Mouse (Mus musculus) forebrain, embryonic 16.5 days (tissue): ENCODE data around the gene Glo1. TPM values are rescaled to one million over a fixed set of nuclear protein-coding genes. Genes with fewer than 3 reads are reported as not detected.

Experiments used
- ATAC-seq: fragments of 200-750 bp; cut with Nextera tagmentation; 2 replicates; pipeline ENCODE4 v1.8.0; 2017; ENCODE audit warnings: mild to moderate bottlenecking, moderate library complexity
- H3K27ac ChIP-seq: fragments of 300-500 bp; sonication (generic); 2 replicates; pipeline ENCODE4 v1.5.1; 2014; ENCODE audit warnings: low read length, control low read depth
- H3K27me3 ChIP-seq: fragments of 300-500 bp; sonication (generic); replicated peaks from 2 replicates; pipeline ENCODE4 v1.6.1; 2014; ENCODE audit warnings: low read length; ENCODE audit not compliant: control insufficient read depth, insufficient read depth
- H3K36me3 ChIP-seq: fragments of 300-500 bp; sonication (generic); 2 replicates; pipeline ENCODE4 v1.6.1; 2014; ENCODE audit not compliant: control insufficient read depth, insufficient read depth
- H3K4me1 ChIP-seq: fragments of 300-500 bp; sonication (generic); replicated peaks from 2 replicates; pipeline ENCODE4 v1.6.1; 2014; ENCODE audit warnings: low read length; ENCODE audit not compliant: control insufficient read depth, insufficient read depth
- H3K4me2 ChIP-seq: fragments of 300-500 bp; sonication (generic); 2 replicates; pipeline ENCODE4 v1.6.1; 2014; ENCODE audit warnings: mild to moderate bottlenecking, low read length, control low read depth
- H3K4me3 ChIP-seq: fragments of 300-500 bp; sonication (generic); replicated peaks from 2 replicates; pipeline ENCODE4 v1.5.1; 2014; ENCODE audit warnings: mild to moderate bottlenecking, low read length, control low read depth
- H3K9ac ChIP-seq: fragments of 300-500 bp; sonication (generic); replicated peaks from 2 replicates; pipeline ENCODE4 v1.6.1; 2014; ENCODE audit warnings: low read depth, low read length, control low read depth
- H3K9me3 ChIP-seq: fragments of 300-500 bp; sonication (generic); 2 replicates; pipeline ENCODE4 v1.6.1; 2016; ENCODE audit warnings: low read length; ENCODE audit not compliant: control insufficient read depth
- WGBS: fragments of 180-500 bp; shearing (Covaris S2); extraction: QIAGEN DNeasy Blood & Tissue Kit; methylation state at CpG from one replicate; pipeline ENCODE4 v1.1.7; 2014; 5-methylcytosine and 5-hydroxymethylcytosine counted together
- polyA plus RNA-seq: library from polyadenylated mRNA; unstranded; fragments of >200 nt; fragmentation: Nextera tagmentation; extraction: Ambion mirVana; gene quantifications from 2 replicates; pipeline ENCODE4 v1.2.1, GENCODE M21; 2015

Glo1 gene
- polyA plus RNA-seq, 1 experiment from 2014 or later = 156 TPM

DNA sequence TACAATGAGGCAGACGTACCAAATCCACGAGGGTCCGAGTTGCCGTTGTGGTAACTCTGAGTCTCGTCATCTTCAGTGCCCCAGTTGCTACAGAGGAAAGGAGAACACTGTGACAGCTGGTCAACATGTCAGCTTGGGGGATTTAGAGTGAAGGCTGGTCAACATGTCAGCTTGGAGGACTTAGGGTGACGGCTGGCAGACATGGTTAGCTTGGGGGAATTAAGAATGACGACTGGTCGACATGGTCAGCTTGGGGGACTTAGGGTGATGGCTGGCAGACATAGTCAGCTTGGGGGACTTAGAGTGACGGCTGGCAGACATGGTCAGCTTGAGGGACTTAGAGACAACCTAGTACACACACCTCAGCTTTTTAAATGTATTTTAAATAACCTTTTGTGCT is 28.9 kb downstream of the Glo1 start:
- Histone ChIP-seq H3K4me1 (no peaks in the 10 kb centered on the region), H3K27me3 (no peaks in the 10 kb centered on the region), H3K9ac (no peak overlapping the region), H3K27ac (no peak overlapping the region), H3K36me3 (peaks cover 18% of the 10 kb centered on the region), H3K9me3 (no peaks in the 10 kb centered on the region), H3K4me2 (no peak overlapping the region), H3K4me3 (no peak overlapping the region)
- 95% methylated on average over 9 of the region's 9 CpGs for WGBS
- no peak for ATAC-seq

DNA sequence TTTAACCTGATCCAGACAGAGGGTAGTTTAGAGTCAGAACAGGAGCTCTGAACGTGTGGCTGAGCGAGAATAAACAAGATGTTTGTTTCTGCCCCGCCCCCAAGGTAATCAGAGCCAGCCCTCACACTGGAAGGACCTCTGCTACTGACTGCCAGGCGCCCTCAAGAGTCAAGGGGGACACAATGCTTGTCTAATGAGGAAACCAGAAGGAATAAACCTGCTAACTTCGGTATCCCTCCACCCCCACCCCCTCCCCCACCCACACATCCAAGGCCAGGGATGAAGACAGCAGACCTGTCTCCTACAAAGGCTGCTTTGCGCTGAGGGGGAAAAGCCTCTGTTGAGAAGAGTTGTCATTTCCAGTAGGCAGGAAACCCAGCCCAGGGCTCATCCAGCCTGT is 31.8 kb downstream of the Glo1 start:
- no peak for ATAC-seq
- Histone ChIP-seq H3K4me2 (no peak overlapping the region), H3K36me3 (peaks cover 12% of the 10 kb centered on the region), H3K27ac (no peak overlapping the region), H3K4me1 (peaks cover 4% of the 10 kb centered on the region; the same call in 1 of the 2 replicates), H3K9me3 (no peaks in the 10 kb centered on the region), H3K4me3 (no peak overlapping the region), H3K9ac (no peak overlapping the region), H3K27me3 (no peaks in the 10 kb centered on the region)
- WGBS = 56% methylated on average over 6 of the region's 6 CpGs

DNA sequence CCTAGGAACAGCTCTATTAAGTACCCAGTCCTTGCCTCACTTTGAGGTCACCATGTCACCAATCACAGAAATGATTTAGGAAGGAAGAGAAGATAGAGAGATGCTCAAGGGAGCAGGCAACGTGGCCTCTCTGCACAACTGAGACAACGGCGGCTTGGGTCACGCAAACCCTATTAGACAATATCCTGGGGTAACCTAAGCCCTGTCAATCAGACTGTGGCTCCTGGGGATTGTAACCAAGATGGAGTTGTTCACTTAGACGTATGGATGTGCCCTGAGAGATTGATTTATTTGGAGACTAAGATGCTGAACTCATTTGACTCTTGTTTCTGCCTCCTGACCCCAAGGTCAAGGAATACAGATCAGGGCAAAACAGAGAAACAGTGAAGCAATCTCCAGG is 32.3 kb downstream of the Glo1 start:
- Histone ChIP-seq H3K36me3 (peaks cover 12% of the 10 kb centered on the region), H3K27ac (no peak overlapping the region), H3K4me1 (peaks cover 4% of the 10 kb centered on the region; the same call in 1 of the 2 replicates)

DNA sequence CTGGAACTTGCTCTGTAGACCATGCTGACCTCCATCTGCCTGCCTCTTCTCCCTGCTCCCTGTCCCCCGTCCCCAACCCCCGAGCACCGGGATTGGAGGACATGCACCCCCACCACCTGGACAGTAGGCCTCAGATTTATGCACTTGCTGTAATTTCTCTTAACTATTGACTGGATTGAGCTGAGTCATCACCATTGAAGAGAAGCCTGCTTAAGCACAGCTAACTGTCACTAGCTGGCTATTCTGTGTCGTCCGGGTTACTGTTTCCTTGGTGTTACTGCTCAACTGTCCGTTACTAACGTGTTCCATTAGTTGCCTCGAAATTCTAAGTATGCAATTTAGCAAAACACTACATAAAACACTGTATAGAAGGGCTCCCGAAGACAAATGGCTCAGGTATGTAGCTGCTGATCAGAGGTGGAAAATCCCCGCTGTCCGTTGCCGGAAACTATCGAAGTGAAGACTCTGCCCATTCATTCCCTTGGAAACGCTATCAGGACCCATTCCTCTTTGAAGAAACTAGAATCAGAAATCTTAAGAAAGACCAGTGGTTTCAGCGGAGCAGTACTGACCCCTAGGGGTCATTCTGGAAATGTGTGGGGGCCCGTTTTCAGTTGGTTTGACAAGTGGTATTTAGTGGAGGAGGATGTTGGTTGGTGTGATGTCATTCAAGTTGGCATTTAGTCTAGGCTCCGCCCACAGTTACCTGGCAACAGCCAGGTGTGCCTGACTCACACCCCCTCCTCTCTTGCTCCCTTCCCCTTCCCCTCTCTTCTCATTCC is 36.1 kb downstream of the Glo1 start:
- no peak overlapping the region for H3K9ac ChIP-seq
- peaks cover 2% of the 10 kb centered on the region; the same call in 1 of the 2 replicates for H3K36me3 ChIP-seq
- no peaks in the 10 kb centered on the region for H3K27me3 ChIP-seq
- no peaks in the 10 kb centered on the region for H3K9me3 ChIP-seq
- H3K4me2 ChIP-seq = no peak overlapping the region
- no peak overlapping the region for H3K27ac ChIP-seq
- peaks cover 4% of the 10 kb centered on the region; the same call in 1 of the 2 replicates for H3K4me1 ChIP-seq
- WGBS = 37% methylated on average over 17 of the region's 17 CpGs
- H3K4me3 ChIP-seq = no peak overlapping the region
- ATAC-seq = no peak

More for the DNA sequence above, 32.3 kb downstream of the Glo1 start:
- no peak overlapping the region for H3K9ac ChIP-seq
- H3K4me3 ChIP-seq = no peak overlapping the region
- no peaks in the 10 kb centered on the region for H3K9me3 ChIP-seq
- H3K4me2 ChIP-seq = no peak overlapping the region
- H3K27me3 ChIP-seq = no peaks in the 10 kb centered on the region
- no peak for ATAC-seq
- 40% methylated on average over 5 of the region's 5 CpGs for WGBS

DNA sequence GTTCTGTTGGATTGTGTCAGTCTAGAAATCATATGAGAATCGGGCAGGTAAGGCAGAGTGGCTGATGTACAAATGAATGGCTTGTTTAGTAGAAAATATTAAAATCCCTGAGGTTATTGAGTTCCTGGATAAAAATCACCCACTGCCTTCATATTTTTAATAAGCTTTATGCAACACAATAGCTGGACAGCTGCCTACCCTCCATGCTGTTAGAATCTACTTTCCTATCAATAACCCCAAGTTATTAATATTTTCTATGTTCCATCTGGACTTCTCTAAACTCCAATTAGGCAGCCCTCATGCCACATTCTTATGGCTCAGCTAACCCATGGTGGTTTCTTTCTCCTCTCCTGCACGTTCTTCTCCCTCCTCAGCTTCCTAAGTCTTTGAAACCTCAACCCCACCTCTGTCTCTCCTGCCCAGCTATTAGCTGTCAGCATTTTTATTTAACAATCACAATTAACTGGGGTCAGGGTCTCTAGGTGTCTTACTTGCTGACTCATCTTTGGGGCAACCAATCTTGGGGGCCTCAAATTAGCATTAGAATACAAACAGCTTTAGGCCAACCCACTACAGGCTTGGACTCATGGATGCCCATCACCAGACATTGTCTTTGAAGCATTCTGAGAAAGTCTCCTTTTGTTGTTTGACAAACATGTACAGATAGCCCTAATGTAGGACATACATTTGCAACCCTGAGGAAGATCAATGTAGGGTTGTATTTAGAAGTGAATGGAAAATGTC is 43.2 kb downstream of the Glo1 start:
- Histone ChIP-seq H3K4me2 (no peak overlapping the region), H3K4me1 (no peaks in the 10 kb centered on the region), H3K9me3 (no peaks in the 10 kb centered on the region), H3K27ac (no peak overlapping the region), H3K4me3 (no peak overlapping the region), H3K36me3 (no peaks in the 10 kb centered on the region), H3K9ac (no peak overlapping the region), H3K27me3 (no peaks in the 10 kb centered on the region)
- WGBS = 80% methylated on average over 2 of the region's 2 CpGs
- ATAC-seq = no peak

DNA sequence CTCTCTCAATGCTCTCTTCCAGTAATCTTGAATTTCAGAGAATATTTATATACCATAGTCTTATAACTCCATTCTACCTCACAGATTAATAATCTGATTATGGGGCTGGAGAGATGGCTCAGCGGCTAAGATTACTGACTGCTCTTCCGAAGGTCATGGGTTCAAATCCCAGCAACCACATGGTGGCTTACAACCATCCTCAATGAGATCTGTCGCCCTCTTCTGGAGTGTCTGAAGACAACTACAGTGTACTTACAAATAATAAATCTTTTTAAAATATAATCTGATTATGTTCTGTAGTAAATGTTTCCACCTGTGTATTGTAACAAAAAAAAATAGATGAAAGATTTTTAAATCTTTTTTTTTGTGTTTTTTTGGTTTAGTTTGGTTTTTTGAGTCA is 44.4 kb downstream of the Glo1 start:
- Histone ChIP-seq H3K9me3 (no peaks in the 10 kb centered on the region), H3K9ac (no peak overlapping the region), H3K27me3 (no peaks in the 10 kb centered on the region), H3K4me1 (peaks cover 4% of the 10 kb centered on the region), H3K4me3 (no peak overlapping the region), H3K4me2 (no peak overlapping the region), H3K36me3 (no peaks in the 10 kb centered on the region), H3K27ac (no peak overlapping the region)
- 86% methylated on average over 3 of the region's 3 CpGs for WGBS
- ATAC-seq = no peak

DNA sequence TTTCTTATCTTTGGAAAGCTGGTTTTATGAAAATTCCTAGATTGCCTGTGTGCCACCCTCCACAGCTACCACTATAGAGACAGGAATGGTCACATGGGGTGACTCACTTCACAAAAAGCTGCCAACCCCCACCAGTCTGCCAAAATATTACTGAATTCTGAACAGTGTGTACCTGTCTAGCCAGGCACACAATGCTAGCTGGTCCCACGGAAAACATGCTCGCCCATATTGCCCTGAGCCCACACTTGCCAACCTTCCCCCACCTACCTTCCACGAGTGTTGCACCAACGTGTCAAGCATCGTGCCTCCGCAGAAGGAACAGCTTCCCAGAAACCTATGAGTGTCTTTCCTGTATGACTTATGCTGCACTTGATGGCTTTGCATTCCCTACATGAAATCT is 45.5 kb downstream of the Glo1 start:
- peaks cover 12% of the 10 kb centered on the region for H3K4me1 ChIP-seq
- ATAC-seq = no peak
- H3K9ac ChIP-seq = no peak overlapping the region
- no peaks in the 10 kb centered on the region for H3K9me3 ChIP-seq
- H3K36me3 ChIP-seq = no peaks in the 10 kb centered on the region
- WGBS = 90% methylated on average over 6 of the region's 6 CpGs
- no peak overlapping the region for H3K4me2 ChIP-seq
- H3K27me3 ChIP-seq = no peaks in the 10 kb centered on the region
- H3K4me3 ChIP-seq = no peak overlapping the region
- H3K27ac ChIP-seq = no peak overlapping the region

DNA sequence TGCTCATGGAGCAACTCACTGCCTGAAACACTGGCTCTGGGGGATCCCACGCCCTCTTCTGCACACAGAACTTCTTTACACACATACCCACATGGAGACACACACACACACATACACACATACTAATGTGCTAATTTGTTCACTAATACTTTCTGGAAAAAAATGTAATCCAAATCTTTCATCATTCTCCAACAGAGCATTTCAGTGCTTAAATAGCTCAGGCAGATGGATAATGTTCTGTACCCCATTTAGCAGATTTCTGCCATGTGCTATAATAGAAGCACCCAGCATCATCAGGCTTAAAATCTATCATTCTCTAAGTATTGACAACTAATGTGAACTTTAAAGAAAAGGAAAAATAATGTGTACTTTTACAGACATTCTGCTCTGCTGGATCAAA is 45.9 kb downstream of the Glo1 start:
- H3K27me3 ChIP-seq = no peaks in the 10 kb centered on the region
- 77% methylated on average over 1 of the region's 1 CpGs for WGBS
- ATAC-seq = no peak

DNA sequence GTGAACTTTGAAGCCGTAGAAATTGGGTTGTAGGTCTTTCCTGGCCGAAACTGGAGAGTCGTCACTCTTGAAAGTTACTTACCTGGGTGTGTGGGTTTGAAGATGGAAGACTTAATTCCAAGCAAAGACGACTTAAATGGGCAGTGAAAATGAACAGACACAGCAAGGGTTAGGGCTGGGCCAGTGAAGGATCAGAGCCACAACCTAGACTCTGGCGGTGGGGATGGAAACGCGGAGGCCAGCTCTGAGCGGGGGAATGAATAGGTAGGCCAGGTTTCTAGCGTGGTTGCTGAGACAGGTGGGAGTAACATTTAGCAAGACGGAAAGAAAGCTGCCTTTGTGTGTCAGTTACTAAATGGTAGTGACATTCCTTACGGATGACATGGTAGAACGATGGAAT is 49.7 kb downstream of the Glo1 start:
- Histone ChIP-seq H3K27me3 (no peaks in the 10 kb centered on the region), H3K27ac (peak overlapping the region; percentile 92), H3K36me3 (no peaks in the 10 kb centered on the region), H3K4me1 (peaks cover 21% of the 10 kb centered on the region), H3K4me2 (peak overlapping the region; percentile 89), H3K4me3 (peak overlapping the region; percentile 90), H3K9ac (peak overlapping the region; percentile 84), H3K9me3 (no peaks in the 10 kb centered on the region)
- WGBS = 67% methylated on average over 12 of the region's 12 CpGs
- ATAC-seq = no peak

More for the DNA sequence above, 45.9 kb downstream of the Glo1 start:
- H3K36me3 ChIP-seq = no peaks in the 10 kb centered on the region
- H3K4me1 ChIP-seq = peaks cover 12% of the 10 kb centered on the region
- no peak overlapping the region for H3K4me2 ChIP-seq
- no peak overlapping the region for H3K27ac ChIP-seq
- H3K9ac ChIP-seq = no peak overlapping the region
- H3K4me3 ChIP-seq = no peak overlapping the region
- no peaks in the 10 kb centered on the region for H3K9me3 ChIP-seq
